Mouse (Mus musculus): ENCODE measurements at regions not wholly inside any gene's neighbourhood (a gene's known extent, or its start where the extent isn't known, plus 50 kb on each side); places are given as distances from the start of the nearest gene placed in this dataset.
A peak's percentile ranks its signal among the peaks of the same experiment; 100 is the strongest.
"Not testable (repeated sequence)": the region's sequence is repeated elsewhere in the genome, so short reads cannot be mapped to it uniquely, and the experiment has no call there.

- DNase-seq (ENCODE audit: low spot score), result no peak
Observed at GRCm38 (mm10) chr12:90664436-90664835, 73.8 kb downstream of the Dio2 start.

- no peak for DNase-seq (ENCODE audit: low spot score)
Observed at GRCm38 (mm10) chr12:90645452-90645851, 92.8 kb downstream of the Dio2 start.

GRCm38 (mm10) chr12:90643891-90644290, 94.3 kb downstream of the Dio2 start:
- no peak for DNase-seq (ENCODE audit: low spot score)

GRCm38 (mm10) chr12:90624856-90625255, 113.4 kb downstream of the Dio2 start:
- no peak for DNase-seq (ENCODE audit: low spot score)

GRCm38 (mm10) chr12:90623426-90623825, 114.8 kb downstream of the Dio2 start:
- no peak for DNase-seq (ENCODE audit: low spot score)

GRCm38 (mm10) chr12:90608810-90609209, 129.4 kb downstream of the Dio2 start:
- no peak for DNase-seq (ENCODE audit: low spot score)

GRCm38 (mm10) chr12:90607894-90608293, 130.3 kb downstream of the Dio2 start:
- DNase-seq (ENCODE audit: low spot score), result peak; percentile 6

GRCm38 (mm10) chr12:90580006-90580405, 158.2 kb downstream of the Dio2 start:
- peak; percentile 1 for DNase-seq (ENCODE audit: low spot score)

GRCm38 (mm10) chr12:90576103-90576502, 162.1 kb downstream of the Dio2 start:
- DNase-seq (ENCODE audit: low spot score), result no peak

- no peak for DNase-seq (ENCODE audit: low spot score)
Observed at GRCm38 (mm10) chr12:90571907-90572306, 166.3 kb downstream of the Dio2 start.

GRCm38 (mm10) chr12:90571506-90571905, 166.7 kb downstream of the Dio2 start:
- no peak for DNase-seq (ENCODE audit: low spot score)

GRCm38 (mm10) chr12:90566349-90566748, 171.9 kb downstream of the Dio2 start:
- DNase-seq (ENCODE audit: low spot score), result peak; percentile 11

GRCm38 (mm10) chr12:90565051-90565450, 173.2 kb downstream of the Dio2 start:
- DNase-seq (ENCODE audit: low spot score), result no peak

GRCm38 (mm10) chr12:90564594-90564993, 173.6 kb downstream of the Dio2 start:
- not testable (repeated sequence) for DNase-seq (ENCODE audit: low spot score)

- no peak for DNase-seq (ENCODE audit: low spot score)
Observed at GRCm38 (mm10) chr12:90542361-90542760, 195.9 kb downstream of the Dio2 start.
